Mouse (Mus musculus): ENCODE data around the gene Slc22a22. TPM values are rescaled to one million over a fixed set of nuclear protein-coding genes. Genes with fewer than 3 reads are reported as not detected.
"Not testable (repeated sequence)": the region's sequence is repeated elsewhere in the genome, so short reads cannot be mapped to it uniquely, and the experiment has no call there.

The Slc22a22 gene
- total and polyA plus RNA-seq, 3 experiments = not detected

DNA sequence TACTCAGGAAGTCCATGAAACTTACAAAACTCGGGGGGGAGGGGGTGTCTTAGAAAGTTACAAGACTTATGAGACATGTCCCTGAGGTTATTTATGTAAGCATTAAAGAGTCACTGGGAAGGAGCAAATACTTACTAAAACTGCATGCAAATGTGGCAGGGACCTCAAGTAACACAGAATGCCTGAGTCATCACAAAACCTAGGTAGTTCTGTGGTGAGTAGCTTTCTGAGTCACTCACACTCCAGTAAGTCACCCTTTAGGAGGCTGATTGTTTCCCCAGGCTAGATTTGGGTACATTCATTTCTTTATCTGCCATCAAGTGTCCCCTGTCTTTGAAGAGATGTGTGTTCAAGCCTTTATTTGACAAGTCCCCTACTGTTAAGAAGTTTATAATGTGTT is 198.9 kb downstream of the Slc22a22 start:
- no peaks in the 10 kb centered on the region for H3K79me2 ChIP-seq (ENCODE audit: control insufficient read depth, insufficient read depth, low read length, poor library complexity)
- no peak overlapping the region for H3K9ac ChIP-seq (ENCODE audit: control insufficient read depth, low read depth, low read length, poor library complexity, severe bottlenecking)
- H3K9me3 ChIP-seq (replicated peaks; ENCODE audit: insufficient read depth, low read length) = no peaks in the 10 kb centered on the region
- no peaks in the 10 kb centered on the region for H3K27me3 ChIP-seq (ENCODE audit: control insufficient read depth in 1 of 2, insufficient read depth in 2 of 2, low read length in 2 of 2)
- no peak for TF ChIP-seq BHLHE40 (IDR thresholded peaks at IDR 0.05; ENCODE audit: borderline replicate concordance, low read depth, low read length)
- TF ChIP-seq ZKSCAN1 (IDR thresholded peaks at IDR 0.05; ENCODE audit: low read depth, low read length) = no peak
- no peak for TF ChIP-seq KAT2A (conservative IDR thresholded peaks at IDR 0.05; ENCODE audit: low read depth, low read length)
- no peak for TF ChIP-seq ETS1 (IDR thresholded peaks at IDR 0.05; ENCODE audit: low read depth, low read length)
- TF ChIP-seq MYB (IDR thresholded peaks at IDR 0.05; ENCODE audit: low read depth, low read length) = no peak
- TF ChIP-seq USF1 (IDR thresholded peaks at IDR 0.05; ENCODE audit: low read depth, low read length) = no peak
- TF ChIP-seq RCOR1 (IDR thresholded peaks at IDR 0.05; ENCODE audit: low read depth, low read length) = no peak
- no peak for TF ChIP-seq UBTF (IDR thresholded peaks at IDR 0.05; ENCODE audit: borderline replicate concordance, insufficient read depth, low read depth, low read length)
- TF ChIP-seq HCFC1 (IDR thresholded peaks at IDR 0.05; ENCODE audit: low read depth, low read length) = no peak
- no peak for TF ChIP-seq TBP (IDR thresholded peaks at IDR 0.05; ENCODE audit: low read depth, low read length)
- no peak for TF ChIP-seq EP300 (IDR thresholded peaks at IDR 0.05; ENCODE audit: low read depth in 1 of 2, low read length in 2 of 2)
- TF ChIP-seq TCF12 (IDR thresholded peaks at IDR 0.05; ENCODE audit: low read depth, low read length) = no peak
- no peak for TF ChIP-seq NRF1 (IDR thresholded peaks at IDR 0.05; ENCODE audit: insufficient read depth, low read depth, low read length, poor library complexity, severe bottlenecking)
- no peak for TF ChIP-seq MYC (IDR thresholded peaks at IDR 0.05; ENCODE audit: low read depth, low read length)
- TF ChIP-seq CHD2 (IDR thresholded peaks at IDR 0.05; ENCODE audit: low read length) = no peak
- no peak for TF ChIP-seq NELFE (IDR thresholded peaks at IDR 0.05; ENCODE audit: low read depth, low read length)
- DNase-seq (ENCODE audit: low read depth, low spot score) = no peak
- H3K36me3 ChIP-seq (ENCODE audit: control insufficient read depth in 1 of 2, insufficient read depth in 2 of 2, low read length in 2 of 2) = no peaks in the 10 kb centered on the region
- H3K4me3 ChIP-seq (ENCODE audit: control insufficient read depth in 1 of 2, insufficient read depth in 1 of 2, low read depth in 2 of 2, low read length in 2 of 2) = no peak overlapping the region
- no peaks in the 10 kb centered on the region for H3K4me1 ChIP-seq (ENCODE audit: control insufficient read depth in 1 of 2, insufficient read depth in 2 of 2, low read length in 2 of 2)
- H3K27ac ChIP-seq (ENCODE audit: control insufficient read depth, low read depth, low read length) = no peak overlapping the region

DNA sequence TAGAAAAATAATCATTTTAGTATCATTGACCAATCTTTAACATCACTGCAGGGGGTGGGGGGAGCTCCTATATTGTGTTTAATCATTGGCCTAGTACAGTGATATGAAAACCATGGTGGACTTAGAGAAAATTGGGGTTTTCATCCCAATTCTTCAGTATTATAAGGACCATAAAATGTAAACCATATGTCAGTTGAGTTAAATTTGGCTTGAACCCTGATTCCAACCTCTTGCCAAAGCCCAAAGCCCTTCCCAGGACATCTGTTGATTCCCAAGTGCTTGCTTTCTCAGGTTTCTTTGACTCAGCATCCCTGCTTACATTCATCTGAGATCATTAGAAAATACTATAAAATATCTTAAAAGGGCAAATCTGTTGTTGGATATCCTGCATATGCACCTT is 201.0 kb downstream of the Slc22a22 start:
- no peak overlapping the region for H3K4me3 ChIP-seq (ENCODE audit: control insufficient read depth in 1 of 2, insufficient read depth in 1 of 2, low read depth in 2 of 2, low read length in 2 of 2)
- no peak for DNase-seq (ENCODE audit: low read depth, low spot score)
- TF ChIP-seq UBTF (IDR thresholded peaks at IDR 0.05; ENCODE audit: borderline replicate concordance, insufficient read depth, low read depth, low read length) (no peak), TCF12 (IDR thresholded peaks at IDR 0.05; ENCODE audit: low read depth, low read length) (no peak), POLR2AphosphoS5 (IDR thresholded peaks at IDR 0.05; ENCODE audit: borderline replicate concordance, low read depth, low read length) (no peak), ZNF384 (IDR thresholded peaks at IDR 0.05; ENCODE audit: low read depth, low read length) (no peak), SMC3 (IDR thresholded peaks at IDR 0.05; ENCODE audit: low read depth, low read length) (no peak), E2F4 (IDR thresholded peaks at IDR 0.05; ENCODE audit: borderline replicate concordance, low read depth, low read length) (no peak), USF1 (IDR thresholded peaks at IDR 0.05; ENCODE audit: low read depth, low read length) (no peak), ZKSCAN1 (IDR thresholded peaks at IDR 0.05; ENCODE audit: low read depth, low read length) (no peak), RCOR1 (IDR thresholded peaks at IDR 0.05; ENCODE audit: low read depth, low read length) (no peak), MYB (IDR thresholded peaks at IDR 0.05; ENCODE audit: low read depth, low read length) (no peak), MXI1 (IDR thresholded peaks at IDR 0.05; ENCODE audit: low read depth, low read length) (no peak), MAFK (IDR thresholded peaks at IDR 0.05; ENCODE audit: borderline replicate concordance, low read depth, low read length) (no peak), KAT2A (conservative IDR thresholded peaks at IDR 0.05; ENCODE audit: low read depth, low read length) (no peak)
- H3K27me3 ChIP-seq (ENCODE audit: control insufficient read depth in 1 of 2, insufficient read depth in 2 of 2, low read length in 2 of 2) = no peaks in the 10 kb centered on the region
- H3K36me3 ChIP-seq (ENCODE audit: control insufficient read depth in 1 of 2, insufficient read depth in 2 of 2, low read length in 2 of 2) = no peaks in the 10 kb centered on the region
- no peak overlapping the region for H3K27ac ChIP-seq (ENCODE audit: control insufficient read depth, low read depth, low read length)
- no peaks in the 10 kb centered on the region for H3K9me3 ChIP-seq (replicated peaks; ENCODE audit: insufficient read depth, low read length)
- no peaks in the 10 kb centered on the region for H3K79me2 ChIP-seq (ENCODE audit: control insufficient read depth, insufficient read depth, low read length, poor library complexity)
- H3K9ac ChIP-seq (ENCODE audit: control insufficient read depth, low read depth, low read length, poor library complexity, severe bottlenecking) = no peak overlapping the region
- no peaks in the 10 kb centered on the region for H3K4me1 ChIP-seq (ENCODE audit: control insufficient read depth in 1 of 2, insufficient read depth in 2 of 2, low read length in 2 of 2)

DNA sequence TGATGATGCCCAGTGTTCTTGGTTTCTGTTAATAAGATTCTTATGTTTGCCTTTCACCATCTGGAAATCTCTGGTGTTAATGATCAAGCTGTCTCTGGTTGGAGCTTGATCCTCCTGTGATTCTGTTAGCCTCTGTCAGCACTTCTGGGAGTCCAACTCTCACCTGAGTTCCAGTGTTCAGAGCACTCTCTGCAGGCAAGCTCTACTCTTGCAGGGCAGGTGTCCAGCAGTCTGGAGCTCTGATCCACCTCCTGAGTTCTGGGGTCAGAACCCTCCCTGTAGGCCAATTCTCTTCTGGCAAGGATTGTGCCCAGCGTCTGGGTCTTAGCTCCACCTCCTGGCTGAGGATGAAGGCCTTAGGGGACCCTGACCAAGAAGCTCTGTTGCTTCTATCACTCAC is 237.4 kb downstream of the Slc22a22 start:
- H3K79me2 ChIP-seq (ENCODE audit: control insufficient read depth, insufficient read depth, low read length, poor library complexity); H3K4me1 ChIP-seq (ENCODE audit: control insufficient read depth in 1 of 2, insufficient read depth in 2 of 2, low read length in 2 of 2); H3K9ac ChIP-seq (ENCODE audit: control insufficient read depth, low read depth, low read length, poor library complexity, severe bottlenecking); DNase-seq (ENCODE audit: low read depth, low spot score); H3K4me3 ChIP-seq (ENCODE audit: control insufficient read depth in 1 of 2, insufficient read depth in 1 of 2, low read depth in 2 of 2, low read length in 2 of 2); H3K27ac ChIP-seq (ENCODE audit: control insufficient read depth, low read depth, low read length); H3K36me3 ChIP-seq (ENCODE audit: control insufficient read depth in 1 of 2, insufficient read depth in 2 of 2, low read length in 2 of 2); H3K9me3 ChIP-seq (replicated peaks; ENCODE audit: insufficient read depth, low read length); H3K27me3 ChIP-seq (ENCODE audit: control insufficient read depth in 1 of 2, insufficient read depth in 2 of 2, low read length in 2 of 2): not testable (repeated sequence)
